Mouse (Mus musculus): Measurements from ENCODE around the gene Rpl37.

- no peak for TF ChIP-seq CTCF (IDR thresholded peaks at IDR 0.05; ENCODE audit: borderline replicate concordance, insufficient read depth, low read depth, low read length)
- TF ChIP-seq POLR2A (IDR thresholded peaks at IDR 0.05; ENCODE audit: borderline replicate concordance, insufficient read depth, low read length), result no peak
These were observed 10.0 kb downstream of the Rpl37 start for GRCm38 (mm10) chr15:5126456-5126855.

All from cerebellum, adult 2 months (tissue).